Mouse (Mus musculus): Measurements from ENCODE around the gene Fbxo17. TPM values are rescaled to one million over a fixed set of nuclear protein-coding genes. Genes with fewer than 3 reads are reported as not detected.

Gene Fbxo17
- polyA plus RNA-seq, 1 experiment from 2014 or later = 8.5 TPM

- Histone ChIP-seq H3K4me2 (replicated peaks) (no peak overlapping the region), H3K27ac (0 out of 2 replicates have a peak overlapping the region, but pooled peaks have one; percentile 58), H3K4me1 (peaks cover 8% of the 10 kb centered on the region), H3K4me3 (no peak overlapping the region), H3K9me3 (replicated peaks) (no peaks in the 10 kb centered on the region), H3K9ac (0 out of 2 replicates have a peak overlapping the region, but pooled peaks have one; percentile 28), H3K36me3 (peaks cover 18% of the 10 kb centered on the region), H3K27me3 (no peaks in the 10 kb centered on the region)
- WGBS = 59% methylated on average over 3 of the region's 3 CpGs
- no peak for ATAC-seq (ENCODE audit: low FRiP score)
Observed at GRCm38 (mm10) chr7:28773163-28773562, 56.6 kb downstream of the Fbxo17 start.

- no peak overlapping the region for H3K4me2 ChIP-seq (replicated peaks)
- no peaks in the 10 kb centered on the region for H3K9me3 ChIP-seq (replicated peaks)
- H3K27ac ChIP-seq = peak overlapping the region; percentile 58
- H3K27me3 ChIP-seq = no peaks in the 10 kb centered on the region
- WGBS = 43% methylated on average over 12 of the region's 12 CpGs
- peaks cover 25% of the 10 kb centered on the region for H3K36me3 ChIP-seq
- no peak overlapping the region for H3K9ac ChIP-seq
- peak; percentile 49; the same call in 1 of the 2 replicates for ATAC-seq (ENCODE audit: low FRiP score)
- H3K4me1 ChIP-seq = peaks cover 7% of the 10 kb centered on the region
- no peak overlapping the region for H3K4me3 ChIP-seq
Observed at GRCm38 (mm10) chr7:28774164-28774563, 57.6 kb downstream of the Fbxo17 start.

GRCm38 (mm10) chr7:28775129-28775528 lies 58.5 kb downstream of the Fbxo17 start:
- 87% methylated on average over 7 of the region's 7 CpGs for WGBS
- H3K4me1 ChIP-seq = peaks cover 7% of the 10 kb centered on the region
- H3K9ac ChIP-seq = no peak overlapping the region
- H3K27me3 ChIP-seq = no peaks in the 10 kb centered on the region
- ATAC-seq (ENCODE audit: low FRiP score) = no peak
- H3K27ac ChIP-seq = no peak overlapping the region
- H3K36me3 ChIP-seq = peaks cover 25% of the 10 kb centered on the region
- no peak overlapping the region for H3K4me2 ChIP-seq (replicated peaks)
- H3K9me3 ChIP-seq (replicated peaks) = no peaks in the 10 kb centered on the region
- H3K4me3 ChIP-seq = no peak overlapping the region

- Histone ChIP-seq H3K36me3 (peaks cover 38% of the 10 kb centered on the region), H3K4me2 (replicated peaks) (no peak overlapping the region), H3K4me1 (peaks cover 7% of the 10 kb centered on the region), H3K9me3 (replicated peaks) (no peaks in the 10 kb centered on the region), H3K9ac (no peak overlapping the region), H3K27me3 (no peaks in the 10 kb centered on the region), H3K27ac (no peak overlapping the region), H3K4me3 (no peak overlapping the region)
- no peak for ATAC-seq (ENCODE audit: low FRiP score)
- 86% methylated on average over 9 of the region's 9 CpGs for WGBS
Observed at GRCm38 (mm10) chr7:28778825-28779224, 62.2 kb downstream of the Fbxo17 start.

GRCm38 (mm10) chr7:28780067-28780658 lies 63.6 kb downstream of the Fbxo17 start:
- WGBS = 44% methylated on average over 6 of the region's 6 CpGs
- Histone ChIP-seq H3K4me2 (replicated peaks) (no peak overlapping the region), H3K4me1 (peaks cover 5% of the 10 kb centered on the region), H3K9ac (0 out of 2 replicates have a peak overlapping the region, but pooled peaks have one; percentile 39), H3K4me3 (no peak overlapping the region), H3K36me3 (peaks cover 41% of the 10 kb centered on the region), H3K27ac (peak overlapping the region; percentile 55), H3K9me3 (replicated peaks) (no peaks in the 10 kb centered on the region), H3K27me3 (no peaks in the 10 kb centered on the region)
- ATAC-seq (ENCODE audit: low FRiP score) = peak; percentile 70

GRCm38 (mm10) chr7:28780857-28781256 lies 64.3 kb downstream of the Fbxo17 start:
- H3K4me3 ChIP-seq = no peak overlapping the region
- WGBS = 78% methylated on average over 7 of the region's 7 CpGs
- no peak for ATAC-seq (ENCODE audit: low FRiP score)
- no peak overlapping the region for H3K4me2 ChIP-seq (replicated peaks)
- no peaks in the 10 kb centered on the region for H3K9me3 ChIP-seq (replicated peaks)
- H3K36me3 ChIP-seq = peaks cover 47% of the 10 kb centered on the region
- H3K27ac ChIP-seq = no peak overlapping the region
- H3K9ac ChIP-seq = no peak overlapping the region
- H3K27me3 ChIP-seq = no peaks in the 10 kb centered on the region
- peaks cover 5% of the 10 kb centered on the region for H3K4me1 ChIP-seq

- H3K9ac ChIP-seq = no peak overlapping the region
- H3K4me1 ChIP-seq = peaks cover 5% of the 10 kb centered on the region
- WGBS = 93% methylated on average over 8 of the region's 8 CpGs
- no peaks in the 10 kb centered on the region for H3K9me3 ChIP-seq (replicated peaks)
- H3K36me3 ChIP-seq = peaks cover 48% of the 10 kb centered on the region
- no peak overlapping the region for H3K4me3 ChIP-seq
- no peak overlapping the region for H3K27ac ChIP-seq
- ATAC-seq (ENCODE audit: low FRiP score) = no peak
- H3K27me3 ChIP-seq = no peaks in the 10 kb centered on the region
- no peak overlapping the region for H3K4me2 ChIP-seq (replicated peaks)
Observed at GRCm38 (mm10) chr7:28781261-28781663, 64.7 kb downstream of the Fbxo17 start.

- peaks cover 40% of the 10 kb centered on the region for H3K36me3 ChIP-seq
- WGBS = 67% methylated on average over 5 of the region's 5 CpGs
Observed at GRCm38 (mm10) chr7:28785161-28785560, 68.6 kb downstream of the Fbxo17 start.

More at GRCm38 (mm10) chr7:28785161-28785560, 68.6 kb downstream of the Fbxo17 start:
- no peak for ATAC-seq (ENCODE audit: low FRiP score)
- no peaks in the 10 kb centered on the region for H3K27me3 ChIP-seq
- no peaks in the 10 kb centered on the region for H3K9me3 ChIP-seq (replicated peaks)
- peaks cover 7% of the 10 kb centered on the region for H3K4me1 ChIP-seq
- no peak overlapping the region for H3K4me2 ChIP-seq (replicated peaks)
- no peak overlapping the region for H3K9ac ChIP-seq
- H3K4me3 ChIP-seq = no peak overlapping the region
- no peak overlapping the region for H3K27ac ChIP-seq

Other genes starting within 250 kb of the Fbxo17 start
- gene Ifnl2, start 206.3 kb upstream of the Fbxo17 start, polyA plus RNA-seq (2016; fragmentation: Nextera tagmentation; extraction: Ambion mirVana) = not detected in 2 replicates
- not detected in 2 replicates for gene Ifnl3, start 194.0 kb upstream of the Fbxo17 start, polyA plus RNA-seq (2016; fragmentation: Nextera tagmentation; extraction: Ambion mirVana)
- gene Sycn, start 175.9 kb upstream of the Fbxo17 start, polyA plus RNA-seq (2016; fragmentation: Nextera tagmentation; extraction: Ambion mirVana) = not detected in 2 replicates
- gene Nccrp1, start 169.6 kb upstream of the Fbxo17 start, polyA plus RNA-seq (2016; fragmentation: Nextera tagmentation; extraction: Ambion mirVana) = not detected in 2 replicates
- gene Samd4b, start 118.7 kb upstream of the Fbxo17 start, polyA plus RNA-seq (2016; fragmentation: Nextera tagmentation; extraction: Ambion mirVana) = 35.6 and 38.6 TPM in 2 replicates
- gene Pak4, start 118.6 kb upstream of the Fbxo17 start, polyA plus RNA-seq (2016; fragmentation: Nextera tagmentation; extraction: Ambion mirVana) = 31.8 and 34.3 TPM in 2 replicates
- gene Acp7, start 85.5 kb upstream of the Fbxo17 start, polyA plus RNA-seq (2016; fragmentation: Nextera tagmentation; extraction: Ambion mirVana) = 0.12 TPM in 1 of 2 replicates, not detected in the other
- 7.0 and 8.9 TPM in 2 replicates for gene Fbxo27, start 24.0 kb upstream of the Fbxo17 start, polyA plus RNA-seq (2016; fragmentation: Nextera tagmentation; extraction: Ambion mirVana)
- 107 and 116 TPM in 2 replicates for gene Mrps12, start 25.0 kb downstream of the Fbxo17 start, polyA plus RNA-seq (2016; fragmentation: Nextera tagmentation; extraction: Ambion mirVana)
- gene Sars2, start 25.2 kb downstream of the Fbxo17 start, polyA plus RNA-seq (2016; fragmentation: Nextera tagmentation; extraction: Ambion mirVana) = 25.7 and 28.0 TPM in 2 replicates
- 3.2 and 4.0 TPM in 2 replicates for gene Ccer2, start 39.4 kb downstream of the Fbxo17 start, polyA plus RNA-seq (2016; fragmentation: Nextera tagmentation; extraction: Ambion mirVana)
- 90.1 and 90.4 TPM in 2 replicates for gene Sirt2, start 49.9 kb downstream of the Fbxo17 start, polyA plus RNA-seq (2016; fragmentation: Nextera tagmentation; extraction: Ambion mirVana)
- 39.8 and 43.0 TPM in 2 replicates for gene Nfkbib, start 50.7 kb downstream of the Fbxo17 start, polyA plus RNA-seq (2016; fragmentation: Nextera tagmentation; extraction: Ambion mirVana)
- gene Rinl, start 72.2 kb downstream of the Fbxo17 start, polyA plus RNA-seq (2016; fragmentation: Nextera tagmentation; extraction: Ambion mirVana) = 2.2 and 2.7 TPM in 2 replicates
- 297 and 345 TPM in 2 replicates for gene Hnrnpl, start 91.7 kb downstream of the Fbxo17 start, polyA plus RNA-seq (2016; fragmentation: Nextera tagmentation; extraction: Ambion mirVana)
- 84.7 and 87.8 TPM in 2 replicates for gene Ech1, start 108.4 kb downstream of the Fbxo17 start, polyA plus RNA-seq (2016; fragmentation: Nextera tagmentation; extraction: Ambion mirVana)
- gene Lgals4, start 117.0 kb downstream of the Fbxo17 start, polyA plus RNA-seq (2016; fragmentation: Nextera tagmentation; extraction: Ambion mirVana) = 5.0 and 5.1 TPM in 2 replicates
- 3.1 and 3.5 TPM in 2 replicates for gene Lgals7, start 147.0 kb downstream of the Fbxo17 start, polyA plus RNA-seq (2016; fragmentation: Nextera tagmentation; extraction: Ambion mirVana)
- gene Capn12, start 164.6 kb downstream of the Fbxo17 start, polyA plus RNA-seq (2016; fragmentation: Nextera tagmentation; extraction: Ambion mirVana) = 0.34 and 0.78 TPM in 2 replicates
- 194 and 200 TPM in 2 replicates for gene Actn4, start 245.5 kb downstream of the Fbxo17 start, polyA plus RNA-seq (2016; fragmentation: Nextera tagmentation; extraction: Ambion mirVana)

Measured in hindbrain, embryonic 12.5 days (tissue).